Mouse (Mus musculus) C2C12 (cell line): Measurements from ENCODE around the gene Olfr390.

Experiments
- CTCF ChIP-seq: IDR thresholded peaks from one replicate; pipeline ENCODE4 v1.5.1; 2011; ENCODE audit not compliant: control insufficient read depth, insufficient read depth, insufficient read length
- MAX ChIP-seq: IDR thresholded peaks from one replicate; pipeline ENCODE4 v1.6.1; 2011; ENCODE audit warnings: mild to moderate bottlenecking, control low read depth
- MYOG ChIP-seq: IDR thresholded peaks from one replicate; pipeline ENCODE4 v1.6.1; 2011; ENCODE audit not compliant: control insufficient read depth, insufficient read length; ENCODE audit errors: extremely low read depth
- USF1 ChIP-seq: IDR thresholded peaks from one replicate; pipeline ENCODE4 v1.6.1; 2011; ENCODE audit warnings: low read depth, mild to moderate bottlenecking, control low read depth, moderate library complexity

DNA sequence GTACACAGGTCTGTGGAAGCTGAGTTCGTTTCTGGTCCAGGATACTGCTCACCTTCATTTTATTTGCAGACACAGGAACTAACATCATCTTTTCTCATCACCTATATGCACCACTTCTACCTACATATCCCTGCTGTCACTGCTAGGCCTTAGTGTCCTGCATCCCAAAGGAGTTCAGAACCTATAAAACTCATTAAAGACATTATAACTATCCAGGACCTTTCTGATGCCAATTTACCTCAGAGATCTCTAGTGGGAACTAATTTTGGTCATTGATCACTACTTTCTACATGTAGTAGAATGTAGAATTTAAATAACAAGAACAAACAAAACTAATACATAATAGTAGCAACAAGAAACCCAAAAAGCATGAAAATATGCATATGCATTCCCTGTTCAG is 20.2 kb downstream of the Olfr390 start, which contains the start of gene Olfr391-ps:
- no peak for TF ChIP-seq MAX
- TF ChIP-seq CTCF = no peak
- no peak for TF ChIP-seq USF1
- TF ChIP-seq MYOG = no peak
